Mouse (Mus musculus) megakaryocyte-erythroid progenitor cell, adult 5 weeks (primary cell): ENCODE data around the gene Il22ra1. TPM values are rescaled to one million over a fixed set of nuclear protein-coding genes. Genes with fewer than 3 reads are reported as not detected.

Experiments used
- polyA plus RNA-seq: library from polyadenylated mRNA; stranded (reverse); fragments of >175 nt; gene quantifications from 2 replicates; pipeline ENCODE4 v1.2.3, GENCODE M21; 2012

The Il22ra1 gene
- not detected in 2 replicates for polyA plus RNA-seq

DNA sequence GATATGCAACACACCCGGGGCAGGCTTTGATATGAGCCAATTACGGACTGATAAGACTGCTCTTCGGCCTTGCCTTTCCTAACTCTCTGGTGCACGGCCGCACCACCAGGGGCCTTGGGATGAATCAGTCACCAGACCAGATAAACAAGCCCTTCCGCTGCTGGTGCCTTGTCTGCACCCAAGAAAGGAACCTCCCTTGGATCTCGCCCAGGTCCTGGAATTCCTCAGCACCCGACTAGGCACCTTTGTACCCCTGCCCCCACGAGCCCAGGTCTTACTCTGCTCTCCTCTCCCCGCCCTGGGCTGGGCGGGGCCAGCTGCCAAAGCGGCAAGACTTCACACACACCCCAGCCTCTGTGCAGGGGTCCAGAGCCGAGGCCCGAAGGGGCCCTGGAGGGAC is at the start of gene Il22ra1:
TSS of gene Il22ra1 (plus strand) at position 356 of the 400 bp plus-strand sequence.

DNA sequence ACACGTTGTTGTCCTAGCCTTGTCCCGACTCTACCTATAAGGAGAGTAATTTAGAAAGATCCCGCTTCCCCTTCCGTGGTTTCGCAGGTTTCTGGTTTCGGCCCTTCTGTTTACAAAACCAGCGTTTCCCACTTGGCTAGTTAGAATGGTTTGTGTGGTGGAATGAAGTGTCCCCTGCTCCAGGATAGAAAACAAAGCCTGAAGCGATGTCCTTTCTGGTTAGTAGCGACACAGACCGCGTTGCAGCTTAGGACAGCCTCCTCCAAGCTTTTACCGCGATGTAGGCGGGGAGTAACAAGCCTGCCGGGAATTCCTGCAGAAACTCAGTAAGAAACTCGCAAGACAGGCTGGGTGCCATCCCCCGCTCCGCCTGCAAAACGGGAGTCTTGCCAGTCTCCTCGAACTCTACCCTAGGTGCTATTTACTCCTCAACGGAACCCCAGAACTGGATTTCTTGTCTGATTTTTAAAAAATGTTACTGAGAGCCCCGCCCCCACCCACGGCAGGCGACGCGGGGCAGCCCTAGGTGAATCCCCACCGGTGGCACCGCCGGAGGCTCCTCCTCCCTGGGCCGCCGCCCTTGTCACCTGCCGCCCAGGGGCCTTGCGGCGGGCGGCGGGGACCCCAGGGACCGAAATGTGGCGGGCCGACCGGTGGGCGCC is 41.9 kb upstream of the Il22ra1 start, which contains the start of gene Ifnlr1:
TSS of gene Ifnlr1 (plus strand) at position 382 of the 662 bp plus-strand sequence.

DNA sequence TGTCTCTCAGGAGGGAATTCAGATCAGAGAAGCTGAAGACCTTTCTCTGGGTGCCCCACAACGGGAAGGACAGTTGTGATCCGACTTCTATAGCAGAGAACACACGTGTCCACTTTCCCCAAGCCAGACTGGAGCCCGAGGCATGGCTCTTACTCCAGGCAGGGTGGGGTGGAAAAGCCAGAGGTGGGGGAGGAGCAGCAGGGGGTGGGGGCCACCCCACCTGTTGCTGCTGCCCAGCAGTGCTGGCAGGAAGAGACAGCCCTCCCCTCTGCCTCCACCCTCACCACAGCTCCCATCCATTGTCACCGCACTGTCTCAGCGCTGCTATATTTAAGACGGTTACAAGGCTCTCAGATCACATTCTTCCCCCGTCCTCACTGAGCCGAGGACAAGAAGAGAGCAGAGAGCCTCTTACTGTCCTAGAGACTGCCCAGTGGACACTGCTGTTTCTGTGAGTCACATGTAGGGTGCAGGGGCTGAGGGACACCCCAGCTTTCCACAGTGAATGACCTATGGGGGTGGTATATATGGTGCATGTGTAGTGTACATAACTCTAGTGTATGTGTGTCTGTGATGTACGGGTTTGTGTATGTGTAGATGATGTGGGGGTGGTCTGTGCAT is 31.5 kb downstream of the Il22ra1 start, which contains the start of gene Myom3:
TSS of gene Myom3 (plus strand) at position 360 of the 621 bp plus-strand sequence.

Other genes starting within 250 kb of the Il22ra1 start
- gene Stpg1, start 233.4 kb upstream of the Il22ra1 start, polyA plus RNA-seq: 0.21 and 0.25 TPM in 2 replicates
- 27.8 and 31.4 TPM in 2 replicates for gene Nipal3, start 233.1 kb upstream of the Il22ra1 start, polyA plus RNA-seq
- not detected in 2 replicates for gene Grhl3, start 154.5 kb upstream of the Il22ra1 start, polyA plus RNA-seq
- 0.24 and 0.25 TPM in 2 replicates for gene Ifnlr1, start 41.9 kb upstream of the Il22ra1 start, polyA plus RNA-seq
- not detected in 2 replicates for gene Myom3, start 31.5 kb downstream of the Il22ra1 start, polyA plus RNA-seq
- 244 and 246 TPM in 2 replicates for gene Srsf10, start 127.6 kb downstream of the Il22ra1 start, polyA plus RNA-seq
- gene Pnrc2, start 145.7 kb downstream of the Il22ra1 start, polyA plus RNA-seq: 7.2 and 9.6 TPM in 2 replicates
- 3.6 and 3.9 TPM in 2 replicates for gene Cnr2, start 167.2 kb downstream of the Il22ra1 start, polyA plus RNA-seq
- gene Fuca1, start 192.6 kb downstream of the Il22ra1 start, polyA plus RNA-seq: 16.8 and 19.1 TPM in 2 replicates
- gene Hmgcl, start 218.3 kb downstream of the Il22ra1 start, polyA plus RNA-seq: 32.8 and 37.4 TPM in 2 replicates
- 15.6 and 16.6 TPM in 2 replicates for gene Gale, start 235.6 kb downstream of the Il22ra1 start, polyA plus RNA-seq
- gene Lypla2, start 244.5 kb downstream of the Il22ra1 start, polyA plus RNA-seq: 220 and 237 TPM in 2 replicates